Mouse (Mus musculus) liver, embryonic 14.5 days (tissue): Measurements from ENCODE around the gene Cryzl1. TPM values are rescaled to one million over a fixed set of nuclear protein-coding genes. Genes with fewer than 3 reads are reported as not detected.

Source experiments
- ATAC-seq: fragments of 200-750 bp; cut with Nextera tagmentation; 2 replicates; pipeline ENCODE4 v1.8.0; 2017; ENCODE audit warnings: moderate number of reproducible peaks, mild to moderate bottlenecking, moderate library complexity; ENCODE audit not compliant: insufficient read depth
- DNase-seq, 3 experiments: peaks; one replicate each; pipeline ENCODE4 v3.0.0-alpha.2; 2012 to 2013; ENCODE audit warnings: low read depth in 3 of 3, low spot score in 3 of 3
- H3K27ac ChIP-seq: fragments of 300-500 bp; sonication (generic); 2 replicates; pipeline ENCODE4 v1.5.1; 2014; ENCODE audit warnings: moderate library complexity, mild to moderate bottlenecking, control low read depth, inconsistent platforms
- H3K27me3 ChIP-seq: fragments of 300-500 bp; sonication (generic); 2 replicates; pipeline ENCODE4 v1.6.1; 2014; ENCODE audit warnings: mild to moderate bottlenecking, low read length, moderate library complexity; ENCODE audit not compliant: control insufficient read depth, insufficient read depth
- H3K36me3 ChIP-seq: fragments of 300-500 bp; sonication (generic); replicated peaks from 2 replicates; pipeline ENCODE4 v1.6.1; 2014; ENCODE audit warnings: low read depth; ENCODE audit not compliant: control insufficient read depth, insufficient read depth
- H3K4me1 ChIP-seq, 2 experiments: fragments of 200-500 bp in 1 of 2; fragments of 300-500 bp in 1 of 2; sonication (generic) in 1 of 2; replicated peaks; 2 replicates each; pipeline ENCODE4 v1.6.1; 2012 to 2014; ENCODE audit warnings: antibody characterized with exemption in 1 of 2, inconsistent platforms in 1 of 2, low read length in 1 of 2; ENCODE audit not compliant: control insufficient read depth in 2 of 2, insufficient read depth in 2 of 2
- H3K4me2 ChIP-seq: fragments of 300-500 bp; sonication (generic); 2 replicates; pipeline ENCODE4 v1.6.1; 2014; ENCODE audit warnings: low read depth, mild to moderate bottlenecking, control low read depth, moderate library complexity
- H3K4me3 ChIP-seq, 2 experiments: fragments of 200-500 bp in 1 of 2; fragments of 300-500 bp in 1 of 2; sonication (generic) in 1 of 2; 2 replicates each; pipeline ENCODE4 v1.5.1; 2012 to 2014; ENCODE audit warnings: low read depth in 2 of 2, low read length in 2 of 2, mild to moderate bottlenecking in 2 of 2, control low read depth in 1 of 2, inconsistent platforms in 1 of 2, moderate library complexity in 1 of 2; ENCODE audit not compliant: insufficient read depth in 1 of 2
- H3K9ac ChIP-seq: fragments of 300-500 bp; sonication (generic); replicated peaks from 2 replicates; pipeline ENCODE4 v1.6.1; 2014; ENCODE audit warnings: mild to moderate bottlenecking, control low read depth, moderate library complexity
- H3K9me3 ChIP-seq: fragments of 300-500 bp; sonication (generic); 2 replicates; pipeline ENCODE4 v1.6.1; 2016; ENCODE audit warnings: low read length, mixed read lengths; ENCODE audit not compliant: control insufficient read depth
- CTCF ChIP-seq: IDR thresholded peaks from 2 replicates; pipeline ENCODE4 v1.5.1; 2016; ENCODE audit warnings: antibody characterized with exemption, low read depth, control low read depth
- EP300 ChIP-seq: IDR thresholded peaks from 2 replicates; pipeline ENCODE4 v1.6.1; 2016; ENCODE audit warnings: antibody characterized with exemption, low read depth
- WGBS: fragments of 180-500 bp; shearing (Covaris S2); extraction: QIAGEN DNeasy Blood & Tissue Kit; methylation state at CpG from one replicate; pipeline ENCODE4 v1.1.7; 2014; ENCODE audit not compliant: insufficient replicate concordance; 5-methylcytosine and 5-hydroxymethylcytosine counted together
- polyA plus RNA-seq, 2 experiments: library from polyadenylated mRNA; depleted of rRNA in 1 of 2; stranded (reverse) in 1 of 2; unstranded in 1 of 2; fragments of >200 nt; fragmentation: Nextera tagmentation in 1 of 2; extraction: Ambion mirVana in 1 of 2; gene quantifications; 2 replicates each; pipeline versions ENCODE4 v1.2.1 to v1.2.3; 2012 to 2014

The Cryzl1 gene
- polyA plus RNA-seq, 2 experiments = 17.9 to 29.7 TPM

GRCm38 (mm10) chr16:91680656-91681055, 48.1 kb downstream of the Cryzl1 start:
- no peak for DNase-seq
- H3K9ac ChIP-seq = no peak overlapping the region
- no peaks in the 10 kb centered on the region for H3K27me3 ChIP-seq
- H3K4me2 ChIP-seq = no peak overlapping the region
- 60% methylated on average over 5 of the region's 5 CpGs for WGBS
- H3K27ac ChIP-seq = no peak overlapping the region
- no peak for TF ChIP-seq CTCF
- no peak for TF ChIP-seq EP300
- H3K36me3 ChIP-seq = peaks cover 91% of the 10 kb centered on the region
- ATAC-seq = no peak
- no peak overlapping the region for H3K4me3 ChIP-seq
- H3K4me1 ChIP-seq = peaks cover 1 to 2% of the 10 kb centered on the region in 2 experiments; a peak in 3 of 4 replicates
- H3K9me3 ChIP-seq = no peaks in the 10 kb centered on the region

DNA sequence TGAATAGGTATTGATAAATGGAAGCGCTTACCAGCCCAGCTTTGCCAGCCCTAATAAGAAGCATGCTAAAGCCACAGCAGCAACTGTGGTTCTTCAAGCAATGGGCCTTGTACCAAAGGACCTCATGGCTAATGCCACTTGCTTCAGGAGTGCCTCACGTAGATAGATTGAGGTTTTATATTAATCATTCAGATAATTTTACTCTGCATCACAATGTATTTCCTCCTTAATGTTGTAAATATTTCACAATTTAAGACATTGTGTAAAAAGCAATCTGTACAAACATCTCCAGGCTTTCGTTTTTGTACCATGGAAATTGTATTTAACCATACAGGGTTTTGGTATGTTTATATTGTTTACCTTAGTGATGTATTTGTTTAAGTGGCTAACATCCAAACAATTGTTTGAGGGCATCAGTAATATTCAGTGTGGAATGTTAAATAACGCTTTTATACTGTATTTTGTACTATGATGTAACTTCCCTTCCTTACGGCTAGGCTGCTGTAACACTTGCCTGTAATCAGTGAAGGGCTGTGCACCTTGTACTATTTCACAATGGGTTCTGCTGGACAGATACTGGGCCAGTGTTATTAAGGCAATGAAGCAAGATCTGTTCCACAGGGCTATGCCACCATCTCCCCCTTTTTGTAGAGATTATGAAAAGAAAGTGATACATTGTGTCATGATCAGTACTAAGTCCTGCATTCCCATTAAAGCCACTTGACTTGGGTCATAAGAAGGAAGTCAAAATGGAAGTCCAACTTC, 50.4 kb downstream of the Cryzl1 start:
- H3K27me3 ChIP-seq = no peaks in the 10 kb centered on the region
- TF ChIP-seq CTCF (no peak), EP300 (no peak)
- H3K4me3 ChIP-seq = no peak overlapping the region
- H3K27ac ChIP-seq = no peak overlapping the region
- no peaks in the 10 kb centered on the region for H3K4me1 ChIP-seq
- 79% methylated on average over 5 of the region's 5 CpGs for WGBS
- H3K9ac ChIP-seq = no peak overlapping the region
- H3K4me2 ChIP-seq = no peak overlapping the region
- ATAC-seq (peak; percentile 64), DNase-seq (no peak)
- no peaks in the 10 kb centered on the region for H3K9me3 ChIP-seq
- peaks cover 87% of the 10 kb centered on the region for H3K36me3 ChIP-seq

DNA sequence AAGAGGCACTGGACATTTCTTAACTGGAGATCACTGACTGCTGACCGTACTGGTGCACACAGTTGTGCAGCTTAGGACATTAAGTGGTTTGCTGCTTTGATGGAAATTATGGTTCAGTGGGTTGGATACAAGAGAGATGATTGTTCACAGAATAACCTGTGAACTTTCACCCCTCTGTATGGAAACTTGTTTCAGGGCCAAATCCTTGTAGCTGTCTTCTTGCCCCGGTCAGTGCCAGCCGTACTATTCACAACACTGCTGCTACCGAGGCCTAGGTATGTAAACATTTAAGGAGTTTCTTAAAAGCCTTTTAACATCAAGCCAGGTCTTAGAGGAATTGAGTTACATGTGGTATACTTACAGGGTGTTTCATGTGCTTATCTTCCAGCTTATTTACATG, 54.3 kb downstream of the Cryzl1 start:
- no peaks in the 10 kb centered on the region for H3K9me3 ChIP-seq
- no peaks in the 10 kb centered on the region for H3K4me1 ChIP-seq
- 86% methylated on average over 4 of the region's 4 CpGs for WGBS
- no peak overlapping the region for H3K9ac ChIP-seq
- no peak for TF ChIP-seq CTCF
- no peaks in the 10 kb centered on the region for H3K27me3 ChIP-seq
- no peak for DNase-seq
- H3K36me3 ChIP-seq = peaks cover 88% of the 10 kb centered on the region
- H3K4me3 ChIP-seq = no peak overlapping the region
- ATAC-seq = no peak
- no peak overlapping the region for H3K4me2 ChIP-seq
- H3K27ac ChIP-seq = no peak overlapping the region

DNA sequence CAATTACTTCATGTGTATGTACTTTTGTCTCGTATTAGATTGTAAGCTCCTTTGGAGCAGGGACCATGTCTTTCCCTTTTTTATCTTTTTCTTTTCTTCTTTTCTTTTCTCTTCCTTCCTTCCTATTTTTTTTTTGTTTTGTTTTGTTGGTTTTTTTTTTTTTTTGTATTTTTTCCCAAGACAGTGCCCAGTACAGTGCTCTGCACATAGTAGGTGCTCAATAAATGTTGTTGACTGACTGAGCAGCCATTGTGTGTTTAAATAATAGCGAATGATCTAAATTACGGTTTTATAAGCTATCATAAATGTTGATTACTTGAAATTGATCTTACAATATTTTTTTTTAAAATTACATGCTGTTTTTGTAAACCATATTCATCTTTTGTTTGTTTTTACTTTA, 65.0 kb downstream of the Cryzl1 start:
- WGBS = 94% methylated on average over 3 of the region's 3 CpGs
- Histone ChIP-seq H3K9me3 (no peaks in the 10 kb centered on the region; the same call in 1 of the 2 replicates), H3K27me3 (no peaks in the 10 kb centered on the region), H3K4me3 (no peak overlapping the region), H3K4me2 (no peak overlapping the region), H3K36me3 (peaks cover 90% of the 10 kb centered on the region), H3K27ac (no peak overlapping the region), H3K9ac (no peak overlapping the region), H3K4me1 (no peaks in the 10 kb centered on the region)
- ATAC-seq = no peak
- no peak for DNase-seq
- no peak for TF ChIP-seq CTCF
- no peak for TF ChIP-seq EP300

GRCm38 (mm10) chr16:91662336-91662735, 66.4 kb downstream of the Cryzl1 start:
- no peak for TF ChIP-seq EP300
- no peak for TF ChIP-seq CTCF
- Histone ChIP-seq H3K36me3 (peaks cover 95% of the 10 kb centered on the region), H3K4me1 (no peaks in the 10 kb centered on the region), H3K9me3 (no peaks in the 10 kb centered on the region; the same call in 1 of the 2 replicates), H3K9ac (no peak overlapping the region), H3K4me2 (no peak overlapping the region), H3K27ac (no peak overlapping the region), H3K27me3 (no peaks in the 10 kb centered on the region), H3K4me3 (no peak overlapping the region)
- DNase-seq (no peak), ATAC-seq (no peak)
- 93% methylated on average over 16 of the region's 16 CpGs for WGBS
